In genomic region chr3:158532859-158533258, GRCm38 (mm10) we compare ENCODE assay signal across 28 mouse cellular contexts. TPM values are rescaled to one million over a fixed set of nuclear protein-coding genes. Genes with fewer than 3 reads are reported as not detected.
DNase-seq lines count a peak whose midpoint lies in the region; ATAC-seq lines count a peak whose summit lies in the region.
"Had no signal": no experiment of that assay in that cellular context is flagged by ENCODE, and none has a peak within 500 bp of the region (broad histone marks: within the 10 kb centered on the region; RNA-seq: fewer than 3 reads in every experiment).

No protein-coding gene starts in this region.

- no peak overlapping the region for H3K9ac ChIP-seq in limb, embryonic 11.5 days (ENCODE audit: low read length)
- H3K9ac ChIP-seq in embryonic facial prominence, embryonic 11.5 days (replicated peaks; ENCODE audit: low read length), result no peak overlapping the region
- no peak overlapping the region for H3K9ac ChIP-seq in embryonic facial prominence, embryonic 14.5 days (ENCODE audit: low read depth, low read length)
- H3K9ac ChIP-seq: forebrain, embryonic 12.5 days; forebrain, postnatal 0 days; heart, embryonic 12.5 days; heart, embryonic 15.5 days; hindbrain, embryonic 15.5 days had no signal

- H3K9me3 ChIP-seq in limb, embryonic 11.5 days (ENCODE audit: control insufficient read depth, low read length), result no peaks in the 10 kb centered on the region
- H3K9me3 ChIP-seq in limb, embryonic 10.5 days (replicated peaks), result no peaks in the 10 kb centered on the region
- H3K9me3 ChIP-seq in embryonic facial prominence, embryonic 11.5 days (replicated peaks; ENCODE audit: control insufficient read depth, low read length), result no peaks in the 10 kb centered on the region
- H3K9me3 ChIP-seq in embryonic facial prominence, embryonic 14.5 days (ENCODE audit: control insufficient read depth, low read length), result no peaks in the 10 kb centered on the region
- H3K9me3 ChIP-seq: forebrain, embryonic 12.5 days; heart, embryonic 12.5 days; heart, embryonic 15.5 days; hindbrain, embryonic 10.5 days; hindbrain, embryonic 15.5 days had no signal

- H3K27ac ChIP-seq in limb, embryonic 11.5 days (replicated peaks; ENCODE audit: low read depth, low read length), result no peak overlapping the region
- no peak overlapping the region for H3K27ac ChIP-seq in limb, embryonic 10.5 days
- H3K27ac ChIP-seq in embryonic facial prominence, embryonic 11.5 days (replicated peaks; ENCODE audit: low read depth, low read length), result no peak overlapping the region
- no peak overlapping the region for H3K27ac ChIP-seq in embryonic facial prominence, embryonic 14.5 days (replicated peaks; ENCODE audit: low read depth, low read length)
- H3K27ac ChIP-seq: forebrain, embryonic 12.5 days; heart, embryonic 15.5 days; hindbrain, embryonic 10.5 days; hindbrain, embryonic 15.5 days had no signal

- DNase-seq in limb, embryonic 11.5 days (ENCODE audit: low spot score), result no peak
- DNase-seq in limb, embryonic 10.5 days (ENCODE audit: low spot score), result no peak
- DNase-seq in embryonic facial prominence, embryonic 11.5 days (ENCODE audit: low spot score), result peak; percentile 79
- DNase-seq in embryonic facial prominence, embryonic 14.5 days (ENCODE audit: low spot score), result peak; percentile 55
- DNase-seq in thymus, postnatal 0 days (ENCODE audit: low spot score), result no peak
- DNase-seq in cerebellum, adult 9-11 months, result no peak
- no peak for DNase-seq in spleen, postnatal 4 days (ENCODE audit: low spot score in 2 of 2)
- DNase-seq: adrenal gland, adult 2 months; adrenal gland, postnatal 14 days; cerebellum, adult 11-12 months; cerebellum, adult 8-10 months; cerebellum, postnatal 14 days; forebrain, postnatal 0 days; gastrocnemius, postnatal 25 days; heart, adult 18-20 months; heart, postnatal 10 days; heart, postnatal 36 days; kidney, adult 8-10 months had no signal

- H3K4me2 ChIP-seq in limb, embryonic 11.5 days (ENCODE audit: low read depth, severe bottlenecking), result no peak overlapping the region
- no peak overlapping the region for H3K4me2 ChIP-seq in embryonic facial prominence, embryonic 11.5 days (ENCODE audit: low read depth, low read length)
- H3K4me2 ChIP-seq in embryonic facial prominence, embryonic 14.5 days (ENCODE audit: low read depth, low read length), result no peak overlapping the region
- H3K4me2 ChIP-seq: forebrain, embryonic 12.5 days; heart, embryonic 12.5 days; heart, embryonic 15.5 days; hindbrain, embryonic 15.5 days had no signal

- H3K4me1 ChIP-seq in limb, embryonic 11.5 days (ENCODE audit: control insufficient read depth, insufficient read depth, low read length), result no peaks in the 10 kb centered on the region
- no peaks in the 10 kb centered on the region for H3K4me1 ChIP-seq in limb, embryonic 10.5 days
- H3K4me1 ChIP-seq in embryonic facial prominence, embryonic 11.5 days (ENCODE audit: control insufficient read depth, insufficient read depth, low read length), result no peaks in the 10 kb centered on the region
- 0 out of 2 replicates have a peak, but pooled peaks cover 2% of the 10 kb centered on the region for H3K4me1 ChIP-seq in embryonic facial prominence, embryonic 14.5 days (ENCODE audit: control insufficient read depth, insufficient read depth, low read length)
- H3K4me1 ChIP-seq: forebrain, embryonic 12.5 days; heart, embryonic 12.5 days; heart, embryonic 15.5 days; hindbrain, embryonic 10.5 days; hindbrain, embryonic 15.5 days had no signal

- 80% methylated on average over 2 of the region's 2 CpGs for WGBS in limb, embryonic 11.5 days
- 80% methylated on average over 2 of the region's 2 CpGs for WGBS in limb, embryonic 10.5 days
- 56% methylated on average over 2 of the region's 2 CpGs for WGBS in embryonic facial prominence, embryonic 11.5 days
- WGBS in embryonic facial prominence, embryonic 14.5 days, result 37% methylated on average over 2 of the region's 2 CpGs

- no peak overlapping the region for H3K4me3 ChIP-seq in limb, embryonic 11.5 days (ENCODE audit: low read depth, low read length)
- no peak overlapping the region for H3K4me3 ChIP-seq in limb, embryonic 10.5 days
- no peak overlapping the region for H3K4me3 ChIP-seq in embryonic facial prominence, embryonic 11.5 days (ENCODE audit: low read depth, low read length)
- H3K4me3 ChIP-seq in embryonic facial prominence, embryonic 14.5 days (ENCODE audit: low read depth, low read length), result no peak overlapping the region
- H3K4me3 ChIP-seq: erythroblast, embryonic 14.5 days; forebrain, embryonic 12.5 days; heart, embryonic 12.5 days; heart, embryonic 15.5 days; hindbrain, embryonic 10.5 days; hindbrain, embryonic 15.5 days had no signal

- no peaks in the 10 kb centered on the region for H3K27me3 ChIP-seq in limb, embryonic 11.5 days (ENCODE audit: control insufficient read depth, insufficient read depth, low read length)
- H3K27me3 ChIP-seq in limb, embryonic 10.5 days (ENCODE audit: low read depth, poor library complexity, severe bottlenecking), result no peaks in the 10 kb centered on the region
- H3K27me3 ChIP-seq in embryonic facial prominence, embryonic 11.5 days (ENCODE audit: control insufficient read depth, insufficient read depth, low read length), result no peaks in the 10 kb centered on the region
- H3K27me3 ChIP-seq in embryonic facial prominence, embryonic 14.5 days (replicated peaks; ENCODE audit: control insufficient read depth, insufficient read depth, low read length), result no peaks in the 10 kb centered on the region
- H3K27me3 ChIP-seq: forebrain, embryonic 12.5 days; heart, embryonic 12.5 days; heart, embryonic 15.5 days; hindbrain, embryonic 15.5 days had no signal

- H3K36me3 ChIP-seq in limb, embryonic 11.5 days (ENCODE audit: control insufficient read depth, insufficient read depth, low read length), result no peaks in the 10 kb centered on the region
- no peaks in the 10 kb centered on the region for H3K36me3 ChIP-seq in limb, embryonic 10.5 days
- no peaks in the 10 kb centered on the region for H3K36me3 ChIP-seq in embryonic facial prominence, embryonic 11.5 days (replicated peaks; ENCODE audit: control insufficient read depth, insufficient read depth, low read depth, low read length)
- H3K36me3 ChIP-seq in embryonic facial prominence, embryonic 14.5 days (ENCODE audit: control insufficient read depth, insufficient read depth, low read length), result no peaks in the 10 kb centered on the region
- H3K36me3 ChIP-seq: forebrain, embryonic 12.5 days; heart, embryonic 12.5 days; heart, embryonic 15.5 days; hindbrain, embryonic 10.5 days; hindbrain, embryonic 15.5 days had no signal

- peak; percentile 65 for ATAC-seq in limb, embryonic 11.5 days (ENCODE audit: insufficient number of reproducible peaks, low FRiP score, low TSS enrichment, low read depth)
- peak; percentile 92 for ATAC-seq in embryonic facial prominence, embryonic 11.5 days (replicated peaks; ENCODE audit: insufficient number of reproducible peaks, low FRiP score, low TSS enrichment, low read depth)
- ATAC-seq in embryonic facial prominence, embryonic 14.5 days (ENCODE audit: low read depth), result peak; percentile 57; the same call in 1 of the 2 replicates
- ATAC-seq: CD4-positive, CD25-positive, alpha-beta regulatory T cell, adult 4 months; forebrain, postnatal 0 days; intestine, postnatal 0 days had no signal

RNA-seq across cellular contexts. Expression of gene Lrrc7, which starts 29.2 kb away (rescaled TPM):
- polyA plus RNA-seq in limb, embryonic 11.5 days (2014; fragmentation: Nextera tagmentation; extraction: Ambion mirVana), result 0.27 and 0.52 TPM in 2 replicates
- 0.14 and 0.20 TPM in 2 replicates for polyA plus RNA-seq in limb, embryonic 10.5 days (2016; fragmentation: Nextera tagmentation; extraction: Ambion mirVana)
- 0.58 and 0.77 TPM in 2 replicates for polyA plus RNA-seq in embryonic facial prominence, embryonic 11.5 days (2014; fragmentation: Nextera tagmentation; extraction: Ambion mirVana)
- polyA plus RNA-seq in embryonic facial prominence, embryonic 14.5 days (2014; fragmentation: Nextera tagmentation; extraction: Ambion mirVana), result 0.93 and 1.1 TPM in 2 replicates
- 0.03 TPM in 1 of 2 replicates, not detected in the other for polyA plus RNA-seq in thymus, postnatal 0 days (2015; fragmentation: Nextera tagmentation; extraction: Ambion mirVana)
- polyA plus RNA-seq: adrenal gland, adult 2 months; C2C12; erythroblast, embryonic 14.5 days; gonadal fat pad, adult 2 months had no signal

Comparison
In these comparisons a context has a peak if more than half of its experiments do, and no peak if none do; other contexts are left out.
1. DNase-seq: peak in embryonic facial prominence, embryonic 11.5 days (single experiment) and embryonic facial prominence, embryonic 14.5 days (single experiment); none in limb, embryonic 11.5 days (single experiment), limb, embryonic 10.5 days (single experiment), thymus, postnatal 0 days (single experiment), cerebellum, adult 9-11 months (single experiment) and spleen, postnatal 4 days (0 of 2).
2. Peak in every context shown above with its lines, with median percentiles within 50 percentile points of each other: ATAC-seq.